Mouse (Mus musculus) ovary, adult 2 months (tissue): ENCODE data around the gene Trim9. TPM values are rescaled to one million over a fixed set of nuclear protein-coding genes. Genes with fewer than 3 reads are reported as not detected.

Source experiments
- polyA plus RNA-seq: library from polyadenylated mRNA; depleted of rRNA; stranded (reverse); fragments of >200 nt; gene quantifications from 2 replicates; pipeline ENCODE4 v1.2.3, GENCODE M21; 2012; rRNA removed

The Trim9 gene
- 3.3 and 3.9 TPM in 2 replicates for polyA plus RNA-seq

DNA sequence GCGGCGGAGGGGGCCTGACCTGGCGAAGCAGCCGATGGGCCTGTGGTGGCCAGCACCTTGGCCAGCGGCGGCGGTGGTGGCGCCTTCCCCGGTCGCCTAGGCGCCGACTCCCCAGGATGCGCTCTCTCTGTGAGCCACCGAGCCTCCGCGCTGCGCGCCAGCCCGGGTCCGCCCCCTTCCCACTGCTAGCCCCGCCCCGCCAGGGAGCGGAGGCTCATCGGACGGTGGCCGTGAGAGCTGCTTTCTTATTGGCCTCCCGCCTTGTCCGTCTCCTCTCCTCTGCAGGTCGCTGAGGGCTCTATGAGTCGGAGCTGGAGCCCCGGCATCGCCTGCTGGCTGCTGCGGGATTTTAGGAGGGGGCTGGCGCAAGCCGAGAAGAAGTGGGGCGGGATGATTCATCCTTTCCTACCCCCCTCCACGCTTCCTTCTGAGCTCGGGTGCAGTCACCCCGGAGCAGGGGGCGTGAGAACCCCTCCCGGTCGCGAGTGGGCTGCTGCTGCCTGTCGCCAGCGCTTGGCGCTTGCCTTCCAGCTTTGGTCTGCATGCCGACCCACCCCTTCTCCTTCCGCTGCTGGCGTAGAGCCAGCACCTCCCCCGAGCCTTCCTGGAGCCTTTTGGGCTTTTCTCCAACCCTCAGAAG lies at the start of gene Trim9:
Trim9 (minus strand) TSS at position 413 of the 640 bp plus-strand sequence.

DNA sequence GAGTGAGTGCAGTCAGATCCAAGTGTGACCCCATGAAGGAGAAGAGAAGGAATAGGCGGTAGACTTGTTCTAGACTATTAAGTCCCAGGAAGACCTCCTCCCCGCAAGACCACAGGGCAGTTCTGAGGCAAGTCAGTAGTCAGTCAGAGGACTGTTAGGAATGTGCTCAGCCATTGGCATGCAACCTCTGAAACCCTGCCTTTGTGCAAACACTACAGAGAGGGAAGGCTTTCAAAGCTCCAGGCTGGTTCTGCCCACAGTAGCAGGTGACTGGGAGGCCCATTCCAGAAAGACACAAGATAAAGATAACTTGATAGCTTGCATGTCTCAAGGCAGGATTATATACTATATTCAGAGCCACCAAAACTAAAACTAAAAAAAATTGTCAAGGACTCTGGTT lies 116.1 kb downstream of the Trim9 start, which contains the start of gene Pygl:
Pygl (minus strand) TSS at position 195 of the 400 bp plus-strand sequence.

Other genes with a start within 250 kb of the Trim9 start
- gene Nin, start 233.9 kb downstream of the Trim9 start, polyA plus RNA-seq: 9.0 and 12.4 TPM in 2 replicates
- not detected in 2 replicates for gene Abhd12b, start 193.5 kb downstream of the Trim9 start, polyA plus RNA-seq
- gene Pygl, start 116.1 kb downstream of the Trim9 start, polyA plus RNA-seq: 18.9 and 21.8 TPM in 2 replicates
- gene Tmx1, start 105.5 kb upstream of the Trim9 start, polyA plus RNA-seq: 6.1 TPM in 2 replicates